Mouse (Mus musculus): Measurements from ENCODE around the gene Pon3.

Pon3 gene

GRCm38 (mm10) chr6:5255722-5256451, at the start of gene Pon3:
Gene Pon3 (minus strand): TSS chr6:5256286.
- DNase-seq (ENCODE audit: low spot score): peak; percentile 13

- DNase-seq (ENCODE audit: low spot score): no peak
Observed at GRCm38 (mm10) chr6:5304956-5305355, 48.9 kb upstream of the Pon3 start.

- no peak for DNase-seq (ENCODE audit: low spot score)
Observed at GRCm38 (mm10) chr6:5300629-5301028, 44.5 kb upstream of the Pon3 start.

GRCm38 (mm10) chr6:5299561-5299960, 43.5 kb upstream of the Pon3 start:
- no peak for DNase-seq (ENCODE audit: low spot score)

GRCm38 (mm10) chr6:5298092-5298554, 42.0 kb upstream of the Pon3 start, which contains the start of gene Pon2:
Gene Pon2 (minus strand): TSS chr6:5298455.
- peak; percentile 53 for DNase-seq (ENCODE audit: low spot score)

- DNase-seq (ENCODE audit: low spot score): peak; percentile 28
Observed at GRCm38 (mm10) chr6:5297321-5298091, 41.4 kb upstream of the Pon3 start.

- no peak for DNase-seq (ENCODE audit: low spot score)
Observed at GRCm38 (mm10) chr6:5296067-5296466, 40.0 kb upstream of the Pon3 start.

- DNase-seq (ENCODE audit: low spot score): no peak
Observed at GRCm38 (mm10) chr6:5294659-5295449, 38.8 kb upstream of the Pon3 start.

GRCm38 (mm10) chr6:5292841-5293240, 36.8 kb upstream of the Pon3 start:
- DNase-seq (ENCODE audit: low spot score): no peak

- DNase-seq (ENCODE audit: low spot score): no peak
Observed at GRCm38 (mm10) chr6:5291450-5291849, 35.4 kb upstream of the Pon3 start.

- DNase-seq (ENCODE audit: low spot score): no peak
Observed at GRCm38 (mm10) chr6:5287919-5288318, 31.8 kb upstream of the Pon3 start.

GRCm38 (mm10) chr6:5287392-5287791, 31.3 kb upstream of the Pon3 start:
- no peak for DNase-seq (ENCODE audit: low spot score)

- no peak for DNase-seq (ENCODE audit: low spot score)
Observed at GRCm38 (mm10) chr6:5282418-5282817, 26.3 kb upstream of the Pon3 start.

GRCm38 (mm10) chr6:5280576-5281305, 24.7 kb upstream of the Pon3 start:
- DNase-seq (ENCODE audit: low spot score): no peak

- DNase-seq (ENCODE audit: low spot score): no peak
Observed at GRCm38 (mm10) chr6:5277972-5278371, 21.9 kb upstream of the Pon3 start.

- DNase-seq (ENCODE audit: low spot score): no peak
Observed at GRCm38 (mm10) chr6:5269641-5270040, 13.6 kb upstream of the Pon3 start.

- no peak for DNase-seq (ENCODE audit: low spot score)
Observed at GRCm38 (mm10) chr6:5264793-5265192, 8.7 kb upstream of the Pon3 start.

GRCm38 (mm10) chr6:5263250-5263999, 7.3 kb upstream of the Pon3 start:
- DNase-seq (ENCODE audit: low spot score): no peak

- DNase-seq (ENCODE audit: low spot score): no peak
Observed at GRCm38 (mm10) chr6:5262322-5263249, 6.5 kb upstream of the Pon3 start.

- peak; percentile 6 for DNase-seq (ENCODE audit: low spot score)
Observed at GRCm38 (mm10) chr6:5255291-5255690, 795 bp downstream of the Pon3 start.
